Mouse (Mus musculus): ENCODE data around the gene Rgs13.

Gene Rgs13

GRCm38 (mm10) chr1:144177166-144177565, at the start of gene Rgs13:
Gene Rgs13, minus strand, starts transcription at chr1:144177372.
- DNase-seq (ENCODE audit: low spot score): no peak

- no peak for DNase-seq (ENCODE audit: low spot score)
These were observed 38.1 kb upstream of the Rgs13 start for GRCm38 (mm10) chr1:144215230-144215629.

- DNase-seq (ENCODE audit: low spot score): no peak
These were observed 33.7 kb upstream of the Rgs13 start for GRCm38 (mm10) chr1:144210912-144211311.

- DNase-seq (ENCODE audit: low spot score): no peak
These were observed 29.3 kb upstream of the Rgs13 start for GRCm38 (mm10) chr1:144206281-144207061.

GRCm38 (mm10) chr1:144204766-144205165, 27.6 kb upstream of the Rgs13 start:
- DNase-seq (ENCODE audit: low spot score): no peak

- DNase-seq (ENCODE audit: low spot score): no peak
These were observed 25.8 kb upstream of the Rgs13 start for GRCm38 (mm10) chr1:144202939-144203338.

- no peak for DNase-seq (ENCODE audit: low spot score)
These were observed 23.3 kb upstream of the Rgs13 start for GRCm38 (mm10) chr1:144200496-144200895.

GRCm38 (mm10) chr1:144199538-144199937, 22.4 kb upstream of the Rgs13 start:
- DNase-seq (ENCODE audit: low spot score): no peak

- DNase-seq (ENCODE audit: low spot score): peak; percentile 31
These were observed 20.5 kb upstream of the Rgs13 start for GRCm38 (mm10) chr1:144197684-144198083.

- DNase-seq (ENCODE audit: low spot score): no peak
These were observed 9.7 kb upstream of the Rgs13 start for GRCm38 (mm10) chr1:144186655-144187396.

- DNase-seq (ENCODE audit: low spot score): no peak
These were observed 8.0 kb upstream of the Rgs13 start for GRCm38 (mm10) chr1:144184955-144185715.

- DNase-seq (ENCODE audit: low spot score): no peak
These were observed 6.5 kb upstream of the Rgs13 start for GRCm38 (mm10) chr1:144183622-144184021.

GRCm38 (mm10) chr1:144179559-144179958, 2.4 kb upstream of the Rgs13 start:
- DNase-seq (ENCODE audit: low spot score): no peak

GRCm38 (mm10) chr1:144178281-144178957, 1.2 kb upstream of the Rgs13 start:
- DNase-seq (ENCODE audit: low spot score): peak; percentile 10

- no peak for DNase-seq (ENCODE audit: low spot score)
These were observed 448 bp upstream of the Rgs13 start for GRCm38 (mm10) chr1:144177620-144178019.

- no peak for DNase-seq (ENCODE audit: low spot score)
These were observed 2.4 kb downstream of the Rgs13 start for GRCm38 (mm10) chr1:144174760-144175159.

- no peak for DNase-seq (ENCODE audit: low spot score)
These were observed 3.6 kb downstream of the Rgs13 start for GRCm38 (mm10) chr1:144173568-144174036.

GRCm38 (mm10) chr1:144168921-144169320, 8.3 kb downstream of the Rgs13 start:
- no peak for DNase-seq (ENCODE audit: low spot score)

- no peak for DNase-seq (ENCODE audit: low spot score)
These were observed 9.4 kb downstream of the Rgs13 start for GRCm38 (mm10) chr1:144167761-144168160.

GRCm38 (mm10) chr1:144166897-144167296, 10.3 kb downstream of the Rgs13 start:
- no peak for DNase-seq (ENCODE audit: low spot score)

- no peak for DNase-seq (ENCODE audit: low spot score)
These were observed 10.9 kb downstream of the Rgs13 start for GRCm38 (mm10) chr1:144166275-144166674.

- DNase-seq (ENCODE audit: low spot score): no peak
These were observed 24.6 kb downstream of the Rgs13 start for GRCm38 (mm10) chr1:144152526-144152925.
